Mouse (Mus musculus) heart, adult 9 months (tissue): ENCODE results near the gene Mmp8.

Experiments
- DNase-seq, 2 experiments: peaks; one replicate each; pipeline ENCODE4 v3.0.0; 2022; ENCODE audit warnings: low spot score in 2 of 2

The Mmp8 gene

GRCm38 (mm10) chr9:7593272-7593812 is 35.1 kb downstream of the Mmp8 start:
- DNase-seq: no peak

- peak; percentile 89 to 90 for DNase-seq
Measured at GRCm38 (mm10) chr9:7594816-7595540, 36.7 kb downstream of the Mmp8 start.

GRCm38 (mm10) chr9:7602982-7603742 is 44.9 kb downstream of the Mmp8 start:
- DNase-seq: peak; percentile 6 to 35

DNA sequence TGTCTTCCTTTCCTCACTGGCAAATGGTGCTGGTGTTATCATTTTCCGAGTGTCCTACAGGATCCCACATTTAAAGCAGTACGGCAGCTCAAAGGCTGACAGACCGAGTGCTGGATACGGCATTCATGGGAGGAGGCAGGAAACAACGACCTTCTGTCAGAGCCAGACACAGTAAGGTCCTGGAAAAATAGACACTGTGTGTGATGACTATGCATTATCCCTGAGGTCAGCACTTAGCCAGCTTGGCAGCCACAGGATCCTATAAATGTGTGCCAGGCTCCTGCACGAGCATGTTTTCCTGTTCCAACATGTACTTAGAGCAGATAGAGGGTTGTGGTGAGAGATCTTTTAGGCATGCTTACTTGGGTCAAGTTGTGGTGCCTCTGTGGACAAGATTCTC is 45.7 kb downstream of the Mmp8 start:
- no peak for DNase-seq

DNA sequence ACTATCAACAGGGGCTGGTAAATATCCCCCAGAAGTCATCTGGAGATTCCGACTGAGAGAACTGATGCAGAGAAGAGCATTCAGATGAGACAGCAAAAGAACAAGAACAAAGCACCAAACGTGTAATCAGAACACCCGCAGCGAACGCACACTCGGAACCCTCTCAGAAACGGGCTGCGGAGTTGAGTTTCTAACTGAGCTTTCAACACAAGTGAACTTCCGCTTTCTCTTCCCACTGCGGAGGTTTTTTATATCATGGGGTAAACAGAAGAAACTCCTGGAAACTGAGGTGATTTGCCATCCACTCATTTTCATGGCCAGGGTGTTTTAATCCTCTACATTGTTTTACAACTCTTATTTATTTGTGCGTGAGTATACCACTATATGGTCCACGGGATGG is 47.4 kb downstream of the Mmp8 start:
- no peak for DNase-seq
